Mouse (Mus musculus): ENCODE data around the gene Hnmt. TPM values are rescaled to one million over a fixed set of nuclear protein-coding genes. Genes with fewer than 3 reads are reported as not detected.
"Not testable (repeated sequence)": the region's sequence is repeated elsewhere in the genome, so short reads cannot be mapped to it uniquely, and the experiment has no call there.

Hnmt gene
- 8.3 and 8.5 TPM in 2 replicates for polyA plus RNA-seq (2012; rRNA removed)

DNA sequence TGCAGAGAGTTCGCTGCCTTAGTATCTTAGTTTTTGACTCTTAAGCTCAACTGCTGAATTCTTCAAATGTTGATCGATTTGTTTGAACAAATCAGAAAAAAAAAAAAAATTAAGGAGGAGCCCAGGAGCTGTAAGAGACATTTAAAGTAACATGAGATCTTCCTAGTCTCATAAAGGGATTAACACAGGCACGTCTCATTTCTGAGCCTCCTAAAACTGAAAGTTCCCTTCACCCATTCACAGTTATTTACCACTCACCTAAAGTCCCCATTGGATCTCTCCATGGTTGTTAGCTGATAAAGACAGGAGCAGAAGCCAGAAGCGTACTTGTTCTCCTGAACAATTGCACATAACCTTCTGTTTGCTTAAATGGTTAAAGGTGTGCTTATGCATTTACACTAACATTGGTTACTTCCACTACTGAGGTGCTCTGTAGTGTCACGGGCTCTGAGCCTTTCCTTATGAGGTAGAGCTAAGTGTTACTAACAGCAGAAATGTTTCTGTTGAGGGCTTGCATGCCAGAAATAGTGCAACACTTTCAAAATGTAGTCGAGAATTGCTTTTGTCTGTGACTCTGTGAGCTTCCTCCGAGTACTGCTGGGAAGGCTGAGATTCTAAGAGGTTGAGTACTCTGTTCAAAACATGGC is at the start of gene Hnmt:
Gene Hnmt (minus strand): TSS at position 51 of the 647 bp plus-strand sequence.
- DNase-seq (ENCODE audit: low spot score) = no peak

DNA sequence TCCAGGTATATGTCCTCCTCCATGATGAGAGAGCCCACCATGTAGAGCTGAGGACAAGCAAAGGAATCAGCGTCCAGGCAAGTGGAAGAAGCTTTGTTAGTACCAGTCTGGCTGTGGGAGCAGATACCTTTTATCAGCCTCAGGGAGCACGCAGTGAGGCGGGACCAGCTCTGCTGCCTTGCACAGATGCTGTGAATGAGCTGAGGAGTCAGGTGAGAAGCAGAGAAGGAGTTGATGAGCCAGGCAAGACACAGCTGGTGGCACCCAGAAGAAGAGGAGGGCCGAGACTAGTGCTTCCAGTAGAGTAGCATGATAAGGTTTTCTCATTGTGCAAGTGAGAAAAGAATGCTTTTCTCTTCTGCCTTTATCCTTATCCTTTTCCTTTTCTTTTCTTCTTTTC is 47.3 kb upstream of the Hnmt start, which contains the start of gene Tbpl2:
Gene Tbpl2 (minus strand): TSS at position 101 of the 400 bp plus-strand sequence.
- DNase-seq (ENCODE audit: low spot score) = no peak

DNA sequence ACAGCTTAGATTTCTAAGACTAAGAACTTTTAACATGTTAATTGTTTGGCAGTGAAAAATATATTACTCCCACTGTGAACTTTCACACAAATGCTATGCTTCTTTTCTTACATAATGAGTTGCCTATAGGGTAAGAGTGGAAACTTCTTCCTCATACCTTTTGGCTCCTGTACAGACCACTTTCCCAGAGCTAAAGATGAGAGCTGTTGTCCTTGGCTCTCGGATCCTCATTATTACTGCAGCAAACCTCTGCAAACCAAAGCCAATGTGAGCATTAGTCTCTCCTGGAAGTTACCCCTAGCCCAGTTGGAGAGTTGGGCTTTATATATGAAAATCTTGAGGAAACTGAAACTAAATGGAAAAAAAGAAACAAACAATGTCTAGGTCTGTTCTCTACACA is 41.7 kb upstream of the Hnmt start:
- no peak for DNase-seq (ENCODE audit: low spot score)

DNA sequence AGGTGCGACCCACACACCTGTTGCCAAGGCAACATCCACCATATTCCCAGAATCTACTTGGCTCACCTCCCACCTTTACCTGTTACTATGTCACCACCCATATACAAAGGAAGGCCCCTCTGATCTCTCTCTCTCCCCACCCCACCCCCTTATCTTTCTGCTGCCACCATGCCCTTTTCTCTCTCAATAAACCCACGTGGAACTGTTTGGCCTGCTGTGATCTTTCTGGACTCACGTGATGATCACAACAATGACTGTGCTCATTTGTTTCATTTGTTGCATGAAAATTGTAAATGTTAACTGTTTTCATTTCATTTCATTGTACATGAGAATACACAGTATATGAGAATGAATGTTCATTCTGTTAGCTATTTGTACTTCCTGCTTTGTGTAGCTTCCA is 1.3 kb upstream of the Hnmt start:
- no peak for DNase-seq (ENCODE audit: low spot score)

DNA sequence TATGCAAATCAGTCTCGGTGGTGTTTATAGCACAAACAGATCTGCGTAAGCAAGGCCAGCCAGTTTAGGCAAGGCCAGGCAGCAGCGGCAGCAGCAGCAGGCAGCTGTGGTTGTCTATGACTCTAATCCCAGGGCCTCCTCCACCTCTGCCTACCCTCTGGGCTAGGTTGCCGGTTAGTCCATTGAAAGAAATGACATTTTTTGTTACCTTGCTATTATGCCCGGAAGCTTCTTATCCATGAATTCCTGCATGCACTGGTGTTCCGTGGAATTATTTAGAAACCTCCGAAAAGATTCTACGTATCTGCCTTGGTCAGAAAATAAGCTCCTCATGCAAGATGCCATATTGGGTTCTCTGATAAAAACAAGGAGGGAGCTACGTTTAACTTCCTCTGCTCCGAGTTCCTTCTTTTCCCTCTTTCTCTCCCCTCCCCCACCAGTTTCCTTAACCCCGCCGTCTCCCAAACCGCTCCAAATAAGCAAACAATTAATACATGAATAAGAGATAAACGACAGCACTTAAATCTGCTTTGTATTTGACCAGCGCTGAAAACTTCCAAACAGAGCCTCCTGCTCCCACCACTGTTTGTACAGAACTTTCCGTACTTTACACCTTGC is 605 bp downstream of the Hnmt start:
- peak; percentile 41 for DNase-seq (ENCODE audit: low spot score)

DNA sequence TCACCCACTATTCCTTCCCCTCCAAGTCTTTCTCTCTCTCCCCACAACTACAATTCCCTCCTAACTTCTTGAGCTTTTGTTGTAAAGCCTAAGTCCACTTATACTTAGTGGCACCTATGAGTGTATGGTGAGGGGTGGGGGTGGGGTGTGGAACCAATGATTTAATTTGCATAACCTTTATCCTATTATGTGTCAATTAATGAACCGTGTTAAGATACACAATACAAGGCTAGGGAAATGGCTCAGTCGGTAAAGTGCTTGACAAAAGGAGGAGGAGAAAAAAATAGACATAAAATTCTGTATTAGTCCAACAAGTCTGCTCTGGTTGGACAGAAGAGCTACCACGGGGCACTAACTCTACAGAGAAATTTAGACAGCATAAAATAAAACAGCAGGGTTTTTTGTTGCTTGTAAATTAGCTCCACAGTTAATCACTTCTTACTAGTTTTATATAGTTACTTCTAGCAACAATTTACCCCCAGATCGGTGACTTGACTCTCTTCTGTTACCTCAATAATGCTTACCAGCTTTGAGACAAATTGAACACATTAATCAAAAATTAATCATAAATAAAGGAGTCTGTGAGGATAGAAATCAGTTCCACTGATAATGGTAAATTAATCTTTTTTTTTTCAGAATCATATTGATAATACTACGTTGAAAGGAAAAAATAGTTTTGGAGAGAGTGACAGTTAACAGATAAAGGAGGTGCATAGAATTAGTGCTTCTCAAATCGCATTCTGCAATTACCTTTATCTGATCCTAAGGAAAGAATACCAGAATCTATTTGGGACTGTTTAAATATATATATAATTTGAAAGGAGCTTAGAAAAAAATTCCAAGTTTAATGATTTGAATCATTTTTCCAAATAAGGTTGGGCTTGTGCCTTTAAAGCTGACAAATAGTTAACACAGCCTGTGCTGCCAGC is 1.4 kb downstream of the Hnmt start:
- DNase-seq (ENCODE audit: low spot score) = no peak

DNA sequence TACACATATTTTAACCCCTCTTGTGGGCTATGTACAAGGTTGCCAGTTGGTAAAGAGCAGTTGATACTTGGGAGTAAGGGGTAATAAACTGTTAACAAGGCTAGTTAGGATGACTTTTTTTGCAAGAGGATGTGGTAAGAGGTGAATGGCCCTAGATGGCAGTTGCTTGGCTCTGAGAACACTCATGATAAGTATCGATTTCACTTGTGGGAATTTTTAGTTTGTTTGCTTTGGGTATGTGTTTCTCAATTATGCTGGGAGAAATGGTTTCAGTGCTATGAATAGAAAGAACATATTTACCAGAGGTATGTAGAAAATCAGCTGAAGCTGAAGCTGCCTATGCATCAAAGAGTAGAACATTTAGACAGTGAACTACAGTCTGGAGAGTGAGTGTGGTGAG is 6.3 kb downstream of the Hnmt start:
- no peak for DNase-seq (ENCODE audit: low spot score)

DNA sequence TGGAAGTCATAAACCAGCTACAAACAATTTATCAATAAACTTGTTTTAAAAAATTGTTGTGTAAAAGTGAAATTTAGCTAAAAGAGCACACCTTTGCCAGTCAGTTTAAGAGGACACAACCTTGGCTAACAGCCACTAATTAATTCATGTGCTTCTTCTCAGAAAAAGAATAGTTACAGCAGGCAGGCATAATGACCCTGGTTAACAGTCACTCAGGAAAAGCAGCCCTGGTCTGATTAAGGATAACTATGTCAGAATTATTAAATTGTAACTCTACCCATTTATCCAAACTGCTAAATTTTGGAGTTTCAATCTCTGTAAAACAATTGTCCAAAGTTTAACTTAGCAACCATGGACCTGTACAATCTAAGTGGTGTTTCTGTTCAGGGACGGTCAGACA is 8.7 kb downstream of the Hnmt start:
- DNase-seq (ENCODE audit: low spot score) = no peak

DNA sequence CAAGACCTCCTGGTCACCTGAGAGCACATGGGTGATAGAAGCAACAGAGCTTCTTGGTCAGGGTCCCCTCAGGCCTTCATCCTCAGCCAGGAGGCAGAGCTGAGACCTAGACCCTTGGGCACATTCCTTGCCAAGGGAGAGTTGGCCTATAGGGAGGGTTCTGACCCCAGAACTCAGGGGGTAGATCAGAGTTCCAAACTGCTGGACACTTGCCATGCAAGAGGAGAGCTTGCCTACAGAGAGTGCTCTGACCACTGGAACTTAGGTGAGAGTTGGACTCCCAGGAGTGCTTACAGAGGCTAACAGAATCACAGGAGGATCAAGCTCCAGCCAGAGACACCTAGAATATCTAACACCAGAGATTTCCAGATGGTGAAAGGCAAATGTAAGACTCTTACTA is 29.8 kb downstream of the Hnmt start:
- DNase-seq (ENCODE audit: low spot score) = not testable (repeated sequence)

DNA sequence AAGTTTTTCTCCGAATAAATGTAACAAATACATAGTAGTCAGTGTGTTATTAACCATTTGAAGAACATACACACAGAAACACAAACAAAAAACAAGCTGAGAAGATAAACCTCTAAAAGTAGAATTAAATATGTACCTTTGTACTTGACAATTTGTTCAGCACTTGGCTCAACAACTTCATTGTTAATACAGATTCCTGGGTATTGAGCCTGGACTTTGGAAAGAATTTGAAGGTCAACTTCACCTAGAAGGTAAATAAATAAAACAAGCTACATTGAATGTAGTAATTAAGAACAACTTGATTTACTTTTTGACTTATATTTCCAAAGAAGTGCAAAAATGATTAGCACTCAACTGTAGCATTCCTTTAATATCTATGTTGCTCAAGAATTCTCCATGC is 30.2 kb downstream of the Hnmt start:
- DNase-seq (ENCODE audit: low spot score) = no peak

DNA sequence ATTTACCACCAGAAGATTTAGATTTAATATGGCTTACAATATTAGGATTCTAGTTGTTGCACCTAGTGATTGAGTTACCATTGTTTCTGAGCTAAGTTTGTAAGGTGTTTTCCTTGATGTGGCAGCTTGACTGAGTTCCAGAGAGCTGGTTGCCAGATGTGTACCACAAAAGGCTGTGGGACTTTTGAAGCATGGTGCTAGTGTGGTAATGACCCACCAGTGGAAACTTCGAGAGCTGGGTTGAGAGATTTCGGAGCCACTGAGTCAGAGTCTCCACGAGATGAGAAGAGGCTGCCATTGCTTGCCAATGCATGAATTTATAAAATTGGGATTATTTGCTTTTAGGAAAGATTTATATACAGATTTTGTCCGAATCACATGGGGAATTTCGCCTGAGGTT is 34.2 kb downstream of the Hnmt start:
- no peak for DNase-seq (ENCODE audit: low spot score)

DNA sequence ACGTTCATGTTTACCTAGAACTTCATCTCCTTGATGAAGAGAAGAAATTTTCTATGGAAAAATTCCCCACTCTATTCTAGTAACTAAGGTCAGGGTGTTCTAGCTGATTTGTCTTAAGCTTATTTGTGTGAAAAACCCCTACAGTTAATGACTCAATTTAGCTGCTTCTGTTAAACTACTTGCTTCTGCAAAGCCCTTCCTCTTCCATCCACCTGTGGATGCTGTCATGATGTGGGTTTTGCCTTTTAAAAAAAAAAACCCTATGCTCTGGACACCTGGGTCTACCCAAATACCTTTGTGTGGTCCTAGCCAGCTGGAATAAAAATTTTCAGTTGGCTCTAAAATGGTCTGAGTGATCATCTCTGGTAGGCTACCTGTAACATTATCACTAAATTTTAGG is 49.9 kb downstream of the Hnmt start:
- no peak for DNase-seq (ENCODE audit: low spot score)

DNA sequence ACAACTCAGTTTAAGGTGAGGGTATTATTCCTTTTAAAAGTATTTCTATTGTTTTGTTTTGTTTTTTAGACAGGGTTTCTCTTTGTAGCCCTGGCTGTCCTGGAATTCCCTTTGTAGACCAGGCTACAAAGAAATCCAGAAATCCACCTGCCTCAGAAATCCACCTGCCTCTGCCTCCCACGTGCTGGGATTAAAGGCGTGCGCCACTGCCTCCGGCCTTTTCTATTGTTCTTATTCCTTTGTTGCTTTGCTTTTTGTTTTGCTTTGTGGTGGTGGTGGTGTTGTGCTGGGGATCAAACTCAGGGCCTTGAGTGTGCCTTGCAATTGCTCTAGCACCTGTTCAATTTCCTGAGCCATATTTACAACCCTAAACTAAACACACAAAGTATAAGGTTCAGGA is 50.4 kb downstream of the Hnmt start:
- DNase-seq (ENCODE audit: low spot score) = no peak

DNA sequence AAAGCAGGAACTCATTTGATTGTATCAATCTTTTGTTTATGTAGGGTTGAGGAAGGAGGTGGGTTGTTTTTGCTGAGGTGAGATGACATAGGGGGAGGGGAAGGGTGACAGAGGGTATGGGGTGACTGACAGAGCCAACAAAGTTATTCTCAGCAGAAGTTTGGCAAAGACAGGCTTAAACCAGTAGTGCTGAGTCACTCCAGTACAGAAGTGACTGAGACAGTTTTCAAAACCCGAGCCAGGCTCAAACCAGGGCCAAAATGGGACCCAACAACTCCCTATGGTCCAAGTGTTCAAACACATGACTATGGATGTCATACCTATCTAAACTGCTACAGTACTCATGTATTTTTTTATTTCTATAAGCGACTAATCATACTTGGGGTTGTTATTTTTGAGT is 52.4 kb downstream of the Hnmt start:
- no peak for DNase-seq (ENCODE audit: low spot score)

DNA sequence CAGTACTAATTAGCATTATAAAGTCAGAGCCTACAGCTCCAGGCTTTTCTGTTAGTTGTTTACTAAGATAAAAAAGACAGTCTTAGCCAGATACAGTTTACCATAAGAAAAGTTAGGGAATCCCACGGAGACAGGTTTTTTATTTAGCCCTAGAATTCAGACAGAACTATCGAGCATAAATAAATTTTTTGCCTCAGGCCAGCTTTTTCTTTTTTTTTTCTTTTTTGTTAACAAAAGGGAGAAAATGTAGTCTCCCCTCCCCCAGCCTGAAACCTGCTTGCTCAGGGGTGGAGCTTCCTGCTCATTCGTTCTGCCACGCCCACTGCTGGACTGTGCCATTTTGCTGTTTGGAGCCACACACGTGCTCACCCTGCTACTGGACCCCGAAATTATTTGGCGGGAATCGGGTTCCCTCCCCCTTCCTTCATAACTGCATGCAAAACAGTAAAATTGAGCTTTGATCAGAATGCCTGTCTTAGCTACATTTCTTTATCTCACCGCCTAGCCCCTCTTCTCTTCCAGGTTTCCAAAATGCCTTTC is 59.1 kb downstream of the Hnmt start:
- DNase-seq (ENCODE audit: low spot score) = not testable (repeated sequence)

DNA sequence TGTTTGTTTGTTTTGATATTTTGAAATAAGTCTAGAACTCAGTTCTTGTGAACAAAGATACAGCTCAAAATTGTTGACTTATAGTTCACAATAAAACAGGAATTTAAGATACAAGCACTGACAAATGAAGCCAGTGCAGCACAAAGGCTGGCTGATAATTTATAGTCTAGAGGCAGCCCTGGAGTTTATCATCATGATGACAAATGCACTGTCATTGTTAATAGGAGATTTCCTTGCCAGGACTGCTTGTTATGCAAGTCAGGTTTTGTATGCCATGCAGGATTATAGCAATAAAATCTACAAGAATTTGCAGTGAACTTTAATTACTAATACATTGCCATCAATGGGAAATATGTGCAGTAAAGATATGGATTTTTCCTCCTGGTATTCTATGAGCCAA is 61.9 kb downstream of the Hnmt start:
- DNase-seq (ENCODE audit: low spot score) = no peak

DNA sequence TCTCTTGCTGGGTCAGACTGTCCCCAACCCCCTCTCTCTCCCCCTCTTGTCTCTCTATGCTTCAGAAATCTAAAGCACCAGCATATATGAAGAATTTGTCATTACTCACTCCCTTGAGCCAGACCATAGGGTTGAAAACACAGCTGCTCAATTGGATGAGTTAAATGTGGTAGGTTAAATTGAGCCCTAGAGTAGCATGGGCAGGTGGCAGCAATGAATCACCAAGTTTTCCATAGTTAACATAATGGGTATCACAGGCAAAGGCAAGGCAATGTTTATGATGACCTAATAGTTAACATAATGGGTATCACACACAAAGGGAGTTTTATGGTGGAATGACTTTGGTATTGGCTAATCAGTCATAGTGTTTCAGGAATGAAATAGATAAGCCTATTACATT is 65.9 kb downstream of the Hnmt start:
- DNase-seq (ENCODE audit: low spot score) = no peak

DNA sequence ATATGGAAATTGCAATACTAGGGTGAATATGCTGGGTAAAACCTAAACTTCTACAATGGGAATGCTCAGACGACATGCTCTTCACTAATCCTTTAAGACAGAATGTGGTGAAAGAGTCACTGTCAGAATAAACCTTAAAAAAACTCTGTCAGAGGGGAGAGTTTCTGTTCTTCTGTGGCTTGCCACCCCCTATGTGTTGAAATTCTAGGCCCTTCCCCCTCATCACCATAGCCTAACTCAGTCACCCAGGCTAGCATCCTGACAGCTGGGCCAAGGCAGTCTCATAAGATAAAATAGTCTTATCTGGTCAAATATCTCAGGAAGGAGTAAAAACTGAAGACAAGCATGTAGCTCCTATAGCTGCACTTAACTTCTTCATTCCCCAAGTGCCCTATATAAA is 66.3 kb downstream of the Hnmt start:
- DNase-seq (ENCODE audit: low spot score) = no peak

DNA sequence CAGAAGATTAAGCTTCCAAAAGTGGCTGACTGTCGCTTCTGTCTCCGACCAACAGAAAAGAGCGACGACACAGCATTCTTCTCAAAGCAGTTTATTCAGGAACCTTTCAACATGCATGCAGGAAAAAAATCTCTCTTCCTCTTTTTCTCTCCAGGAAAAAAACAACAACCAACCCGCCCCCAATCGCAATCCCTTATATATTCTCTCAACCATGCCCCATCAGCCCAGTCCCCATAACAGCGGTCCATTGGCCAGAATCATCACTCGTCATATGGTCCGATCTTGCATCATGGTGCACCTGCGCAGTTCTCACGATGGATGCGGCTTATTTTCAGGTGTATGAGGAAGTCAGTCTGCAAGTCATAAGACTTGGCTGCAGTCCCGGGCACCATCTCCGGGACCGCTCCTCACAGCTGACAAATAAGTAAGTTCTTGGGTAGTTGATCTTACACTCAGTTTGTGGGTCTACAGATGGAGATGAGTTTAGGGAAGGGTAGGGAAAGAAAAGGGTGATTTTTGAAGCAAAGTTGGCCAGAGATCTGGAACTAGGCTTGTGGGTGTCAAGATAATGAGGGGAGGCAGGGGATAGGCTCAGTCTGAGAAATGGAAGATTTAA is 88.4 kb downstream of the Hnmt start:
- not testable (repeated sequence) for DNase-seq (ENCODE audit: low spot score)
